Mouse (Mus musculus) intestine, embryonic 16.5 days (tissue): ENCODE measurements around the gene Larp4b. TPM values are rescaled to one million over a fixed set of nuclear protein-coding genes. Genes with fewer than 3 reads are reported as not detected.

Experiments
- ATAC-seq: fragments of 200-750 bp; cut with Nextera tagmentation; 2 replicates; pipeline ENCODE4 v1.8.0; 2017; ENCODE audit warnings: moderate TSS enrichment, moderate library complexity
- H3K27ac ChIP-seq: fragments of 300-500 bp; sonication (generic); 2 replicates; pipeline ENCODE4 v1.5.1; 2014; ENCODE audit warnings: mild to moderate bottlenecking, low read length
- H3K27me3 ChIP-seq: fragments of 300-500 bp; sonication (generic); replicated peaks from 2 replicates; pipeline ENCODE4 v1.6.1; 2014; ENCODE audit warnings: low read length, control low read depth, mixed read lengths; ENCODE audit not compliant: control insufficient read depth, insufficient read depth
- H3K36me3 ChIP-seq: fragments of 300-500 bp; sonication (generic); 2 replicates; pipeline ENCODE4 v1.6.1; 2014; ENCODE audit warnings: low read length, control low read depth; ENCODE audit not compliant: control insufficient read depth, insufficient read depth
- H3K4me1 ChIP-seq: fragments of 300-500 bp; sonication (generic); 2 replicates; pipeline ENCODE4 v1.6.1; 2014; ENCODE audit warnings: low read length, control low read depth, mixed read lengths; ENCODE audit not compliant: control insufficient read depth, insufficient read depth
- H3K4me2 ChIP-seq: fragments of 300-500 bp; sonication (generic); 2 replicates; pipeline ENCODE4 v1.6.1; 2014; ENCODE audit warnings: low read depth, low read length, control low read depth
- H3K4me3 ChIP-seq: fragments of 300-500 bp; sonication (generic); 2 replicates; pipeline ENCODE4 v1.5.1; 2014; ENCODE audit warnings: mild to moderate bottlenecking, low read length
- H3K9ac ChIP-seq: fragments of 300-500 bp; sonication (generic); 2 replicates; pipeline ENCODE4 v1.6.1; 2014; ENCODE audit warnings: low read depth, low read length
- H3K9me3 ChIP-seq: fragments of 300-500 bp; sonication (generic); 2 replicates; pipeline ENCODE4 v1.6.1; 2016; ENCODE audit warnings: low read length, control low read depth; ENCODE audit not compliant: control insufficient read depth
- WGBS: fragments of 180-500 bp; shearing (Covaris S2); extraction: QIAGEN DNeasy Blood & Tissue Kit; methylation state at CpG from one replicate; pipeline ENCODE4 v1.1.7; 2014; 5-methylcytosine and 5-hydroxymethylcytosine counted together
- polyA plus RNA-seq: library from polyadenylated mRNA; unstranded; fragments of >200 nt; fragmentation: Nextera tagmentation; extraction: Ambion mirVana; gene quantifications from 2 replicates; pipeline ENCODE4 v1.2.1, GENCODE M21; 2015

Larp4b gene
- polyA plus RNA-seq, 1 experiment from 2014 or later, result 32.1 TPM

DNA sequence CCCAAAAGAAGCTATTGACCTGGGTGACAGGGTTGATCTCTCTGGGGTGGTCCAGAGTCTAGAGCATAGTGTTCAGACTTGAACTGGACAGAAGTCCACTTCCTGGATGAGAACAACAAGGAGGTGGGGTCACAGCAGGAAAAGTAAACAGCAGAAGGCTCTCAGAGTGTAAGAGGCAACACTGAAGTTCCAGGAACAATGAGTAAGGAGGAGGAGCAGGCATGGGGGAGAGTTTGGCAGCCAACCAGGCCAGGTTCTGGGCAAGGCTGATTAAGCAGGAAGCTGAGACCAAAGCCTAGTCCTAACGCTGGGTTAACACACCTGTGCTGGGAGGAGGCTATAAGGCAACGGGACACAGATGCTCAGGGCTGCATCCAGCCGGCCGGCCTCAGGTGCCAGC, 19.9 kb upstream of the Larp4b start:
- no peak overlapping the region for H3K4me3 ChIP-seq
- H3K27ac ChIP-seq, result no peak overlapping the region
- H3K9me3 ChIP-seq, result no peaks in the 10 kb centered on the region
- H3K4me1 ChIP-seq, result no peaks in the 10 kb centered on the region
- H3K4me2 ChIP-seq, result no peak overlapping the region
- ATAC-seq, result no peak
- H3K36me3 ChIP-seq, result no peaks in the 10 kb centered on the region
- WGBS, result 61% methylated on average over 4 of the region's 4 CpGs
- no peaks in the 10 kb centered on the region for H3K27me3 ChIP-seq
- H3K9ac ChIP-seq, result no peak overlapping the region

DNA sequence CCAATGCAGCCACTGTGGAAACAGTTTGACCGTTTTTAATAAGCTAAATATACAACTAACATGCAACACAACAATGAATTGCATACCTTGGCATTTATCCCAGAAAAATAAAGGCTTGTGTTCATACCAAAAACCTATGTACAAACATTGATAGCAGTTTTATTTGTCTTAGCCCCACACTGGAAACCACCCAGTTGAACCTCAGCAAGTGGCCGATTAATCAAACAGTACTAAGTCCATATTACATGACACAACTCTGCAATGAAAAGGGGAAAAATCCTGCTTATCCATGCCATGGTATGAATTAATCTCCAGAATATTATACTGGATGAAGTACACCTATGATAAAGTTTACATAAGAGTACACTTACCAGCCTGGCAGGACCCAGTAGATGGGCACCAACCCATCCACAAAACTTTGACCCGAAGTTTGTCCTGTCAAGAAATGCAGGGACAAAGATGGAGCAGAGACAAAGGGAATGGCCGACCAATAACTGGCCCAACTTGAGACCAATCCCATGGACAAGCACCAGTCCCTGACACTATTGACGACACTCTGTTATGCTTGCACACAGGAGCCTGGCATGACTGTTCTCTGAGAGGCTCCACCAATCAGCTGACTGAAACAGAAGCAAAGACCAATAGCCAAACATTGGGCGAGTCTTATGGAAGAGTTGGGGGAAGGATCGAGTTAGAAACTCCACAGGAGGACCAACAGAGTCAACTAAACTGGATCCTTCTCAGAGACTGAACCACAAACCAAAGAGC, 17.7 kb upstream of the Larp4b start:
- Histone ChIP-seq H3K27ac (no peak overlapping the region), H3K9me3 (no peaks in the 10 kb centered on the region), H3K4me1 (no peaks in the 10 kb centered on the region), H3K36me3 (no peaks in the 10 kb centered on the region), H3K4me2 (no peak overlapping the region), H3K9ac (no peak overlapping the region), H3K27me3 (no peaks in the 10 kb centered on the region), H3K4me3 (no peak overlapping the region)
- ATAC-seq, result no peak
- 77% methylated on average over 7 of the region's 7 CpGs for WGBS

DNA sequence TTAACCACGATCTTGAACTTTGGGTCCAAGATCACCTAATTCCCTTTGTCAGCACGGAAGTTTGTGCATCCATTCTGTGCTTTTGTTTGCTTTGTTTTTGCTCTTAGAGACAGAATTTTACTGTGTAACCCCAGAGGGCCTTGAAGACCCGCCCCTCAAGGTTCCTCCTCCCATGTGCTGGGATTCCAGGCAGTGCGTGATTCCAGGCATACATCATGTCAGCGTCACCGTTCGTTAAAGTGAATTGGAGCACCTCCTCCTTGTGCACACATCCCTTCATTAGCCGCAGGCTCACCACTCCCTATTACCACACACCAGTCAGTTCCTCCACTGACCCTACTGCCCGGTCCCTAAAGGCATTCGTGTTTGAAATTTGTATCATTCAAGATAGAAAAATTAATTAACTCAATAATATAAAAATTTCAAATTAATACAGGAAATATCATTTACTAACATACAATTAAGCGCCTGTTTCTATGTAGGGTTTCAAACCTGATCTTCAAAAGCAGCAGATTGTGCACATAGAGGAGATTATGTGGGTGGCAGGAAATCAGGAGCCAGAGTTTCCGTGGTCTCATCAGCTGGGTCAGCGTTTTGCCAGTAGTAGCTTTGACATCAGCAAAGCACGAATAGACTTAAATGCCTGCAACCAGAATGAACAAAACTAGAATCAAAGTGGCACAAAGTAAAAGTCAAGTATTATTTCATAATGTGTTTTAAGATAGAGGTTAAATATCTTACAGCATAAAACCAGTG, 11.4 kb upstream of the Larp4b start:
- Histone ChIP-seq H3K9ac (no peak overlapping the region), H3K9me3 (no peaks in the 10 kb centered on the region), H3K4me1 (no peaks in the 10 kb centered on the region), H3K4me3 (no peak overlapping the region), H3K27me3 (no peaks in the 10 kb centered on the region), H3K36me3 (no peaks in the 10 kb centered on the region), H3K4me2 (no peak overlapping the region), H3K27ac (no peak overlapping the region)
- no peak for ATAC-seq
- WGBS, result 76% methylated on average over 14 of the region's 14 CpGs

DNA sequence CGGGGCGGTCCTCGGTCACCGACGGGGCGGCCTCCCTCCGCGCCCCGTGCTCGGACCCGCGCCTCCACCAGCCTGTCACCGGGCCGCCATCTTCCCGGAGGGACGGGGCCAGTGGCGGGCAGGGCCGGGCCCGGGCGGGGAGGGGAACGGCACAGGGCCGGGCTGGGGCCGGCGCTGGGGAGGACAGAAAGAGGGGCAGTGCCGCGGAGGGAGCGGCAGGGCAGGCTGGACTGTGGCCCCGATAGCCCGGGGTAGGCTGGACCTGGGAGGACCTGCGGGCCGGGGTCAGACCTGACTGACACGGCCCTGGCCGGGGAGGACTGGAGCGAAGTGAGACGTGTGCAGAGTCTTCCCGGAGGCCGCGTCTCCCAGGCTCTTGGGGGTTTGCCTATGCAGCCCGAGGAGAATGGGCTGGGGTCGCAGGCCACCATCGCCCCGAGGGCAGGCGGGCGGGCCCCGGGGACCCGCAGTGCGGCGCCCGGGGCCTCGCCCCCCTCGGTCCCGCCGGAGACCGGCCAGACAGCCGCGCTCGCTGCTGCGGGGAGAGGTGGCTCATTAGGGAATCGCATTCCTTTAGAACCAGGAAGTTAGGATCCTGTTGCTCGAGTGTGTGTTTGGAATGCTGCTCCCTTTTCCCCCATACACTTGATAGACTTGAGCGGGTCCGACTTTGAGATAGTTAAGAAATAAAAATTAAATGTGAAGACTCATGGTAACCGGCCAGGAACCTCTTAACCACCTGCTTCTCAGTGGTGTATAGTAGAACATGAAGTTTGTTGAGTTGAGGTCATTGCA, 702 bp downstream of the Larp4b start:
- Histone ChIP-seq H3K27me3 (no peaks in the 10 kb centered on the region), H3K9ac (peak overlapping the region; percentile 99), H3K4me2 (peak overlapping the region; percentile 65), H3K4me1 (peaks cover 10% of the 10 kb centered on the region), H3K9me3 (no peaks in the 10 kb centered on the region), H3K36me3 (no peaks in the 10 kb centered on the region), H3K4me3 (peak overlapping the region; percentile 97), H3K27ac (peak overlapping the region; percentile 98)
- ATAC-seq, result peak; percentile 75
- 1% methylated on average over 61 of the region's 63 CpGs for WGBS

DNA sequence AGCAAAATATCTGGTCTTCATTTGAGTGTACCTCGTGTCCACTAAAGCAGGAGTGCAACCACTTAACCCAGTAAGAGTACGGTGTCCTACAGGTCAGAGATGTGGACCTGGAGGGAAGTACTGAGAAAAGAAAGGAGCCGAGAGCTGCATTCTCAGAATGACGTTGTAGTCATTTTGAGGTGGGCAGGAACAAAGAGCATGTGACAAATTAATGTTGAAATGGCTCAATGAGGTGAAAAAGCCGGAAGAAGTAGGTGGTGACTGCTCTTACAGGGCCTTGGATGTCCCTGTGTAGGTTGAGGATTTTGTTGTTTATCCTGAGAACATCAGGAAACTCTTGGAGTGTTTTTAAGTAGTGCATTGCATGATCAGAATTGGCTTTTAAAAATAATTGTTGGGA, 5.6 kb downstream of the Larp4b start:
- Histone ChIP-seq H3K27ac (no peak overlapping the region), H3K27me3 (no peaks in the 10 kb centered on the region), H3K9ac (no peak overlapping the region), H3K36me3 (no peaks in the 10 kb centered on the region), H3K4me1 (peaks cover 13% of the 10 kb centered on the region), H3K4me3 (no peak overlapping the region), H3K4me2 (no peak overlapping the region), H3K9me3 (no peaks in the 10 kb centered on the region)
- 72% methylated on average over 5 of the region's 5 CpGs for WGBS
- ATAC-seq, result no peak

DNA sequence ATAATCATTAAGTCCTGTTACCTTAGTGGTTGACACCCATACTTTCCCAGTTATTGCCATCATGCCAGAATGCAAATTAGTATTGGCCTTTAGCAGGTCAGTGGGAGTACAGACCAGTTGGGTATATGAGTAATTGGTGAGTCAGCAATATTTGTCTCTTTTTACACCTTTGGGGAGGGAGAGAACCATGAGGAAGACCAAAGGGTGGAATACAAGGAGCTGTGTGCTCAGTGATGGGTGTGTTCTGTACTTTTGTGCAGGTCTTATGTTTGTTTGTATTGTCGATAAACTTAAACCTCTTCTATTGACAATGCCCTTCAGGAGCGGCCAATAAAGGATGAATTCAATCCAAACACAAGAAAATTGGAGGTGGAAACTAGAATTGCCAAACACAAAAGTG, 6.8 kb downstream of the Larp4b start:
- H3K27ac ChIP-seq, result no peak overlapping the region
- H3K9ac ChIP-seq, result no peak overlapping the region
- H3K36me3 ChIP-seq, result no peaks in the 10 kb centered on the region
- H3K4me2 ChIP-seq, result no peak overlapping the region
- H3K27me3 ChIP-seq, result no peaks in the 10 kb centered on the region
- WGBS, result 64% methylated on average over 2 of the region's 2 CpGs
- H3K9me3 ChIP-seq, result no peaks in the 10 kb centered on the region
- ATAC-seq, result peak; percentile 30; the same call in 1 of the 2 replicates
- peaks cover 13% of the 10 kb centered on the region for H3K4me1 ChIP-seq
- no peak overlapping the region for H3K4me3 ChIP-seq

DNA sequence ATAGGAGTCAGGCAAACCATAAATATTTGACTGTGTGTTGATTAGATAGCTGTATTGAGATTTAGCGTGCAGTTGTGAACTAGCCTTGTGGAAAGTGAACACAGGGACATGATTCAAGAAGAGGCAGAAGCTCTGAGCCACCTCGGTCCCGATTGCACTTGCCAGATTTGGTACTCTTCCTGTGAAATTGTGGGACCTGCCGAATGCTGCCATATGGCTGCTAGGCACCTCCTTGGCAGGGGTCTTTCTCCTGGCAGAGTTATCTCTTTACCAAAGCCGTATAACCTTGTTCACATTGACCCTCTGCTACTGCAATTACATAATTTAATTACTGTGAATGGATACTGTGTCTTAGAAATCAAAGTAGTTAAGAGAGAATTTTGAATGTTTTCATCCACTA, 12.6 kb downstream of the Larp4b start:
- Histone ChIP-seq H3K9ac (no peak overlapping the region), H3K4me1 (peaks cover 10% of the 10 kb centered on the region), H3K27ac (no peak overlapping the region), H3K4me2 (no peak overlapping the region), H3K4me3 (no peak overlapping the region), H3K9me3 (no peaks in the 10 kb centered on the region), H3K36me3 (no peaks in the 10 kb centered on the region), H3K27me3 (no peaks in the 10 kb centered on the region)
- ATAC-seq, result no peak
- 68% methylated on average over 5 of the region's 5 CpGs for WGBS

DNA sequence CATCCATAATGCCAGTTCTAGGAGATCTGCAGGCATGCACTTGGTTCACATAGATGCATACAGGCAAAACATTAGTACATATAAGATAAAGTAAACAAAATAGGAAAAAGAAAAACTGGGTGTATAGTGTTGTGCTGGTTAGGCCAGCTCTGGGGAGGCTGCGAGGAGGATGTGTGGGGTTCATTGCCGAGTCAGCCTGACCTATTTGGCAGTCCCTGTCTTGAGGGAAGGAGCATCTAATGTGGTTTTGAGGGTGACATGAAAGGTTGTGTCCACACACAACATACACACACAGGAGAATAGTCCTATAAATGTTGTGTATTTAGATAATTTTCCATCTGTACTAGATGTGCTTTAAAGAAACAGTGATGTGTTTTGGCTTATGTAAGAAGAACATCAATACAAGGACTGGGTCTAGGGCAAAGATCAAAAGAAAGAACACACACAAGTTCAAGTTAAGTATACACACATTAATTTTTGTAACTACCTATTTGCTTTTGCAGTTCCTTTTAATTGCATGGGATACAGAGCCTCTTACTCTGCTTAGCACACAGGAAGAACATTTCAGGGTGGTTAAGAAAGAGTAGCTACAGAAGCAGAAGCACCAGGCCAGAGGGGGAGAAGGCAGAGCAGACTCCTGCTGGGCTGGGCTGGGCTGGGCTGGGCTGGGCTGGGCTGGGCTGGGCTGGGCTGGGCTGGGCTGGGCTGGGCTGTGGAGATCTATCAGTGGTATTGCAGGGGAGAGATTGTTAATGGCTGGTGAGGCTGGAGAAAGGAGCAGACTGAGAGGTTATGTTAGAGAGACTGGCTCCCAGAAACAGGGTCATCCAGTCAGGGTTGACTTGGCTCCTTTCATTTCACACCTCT, 13.5 kb downstream of the Larp4b start:
- Histone ChIP-seq H3K4me2 (0 out of 2 replicates have a peak overlapping the region, but pooled peaks have one; percentile 2), H3K9ac (no peak overlapping the region), H3K4me3 (no peak overlapping the region), H3K9me3 (no peaks in the 10 kb centered on the region), H3K27ac (no peak overlapping the region), H3K36me3 (no peaks in the 10 kb centered on the region), H3K4me1 (peaks cover 10% of the 10 kb centered on the region), H3K27me3 (no peaks in the 10 kb centered on the region)
- WGBS, result 69% methylated on average over 2 of the region's 2 CpGs
- ATAC-seq, result peak; percentile 91
